Mouse (Mus musculus) CD8-positive naive resting alpha-beta T cell, adult 2 months (primary cell): ENCODE results near the gene Gm9844.
"Not testable (repeated sequence)": the region's sequence is repeated elsewhere in the genome, so short reads cannot be mapped to it uniquely, and the experiment has no call there.

Experiments used
- DNase-seq, 2 experiments: peaks; one replicate each; pipeline ENCODE4 v3.0.0; 2022; ENCODE audit warnings: low read depth in 2 of 2, low spot score in 2 of 2

The Gm9844 gene

GRCm38 (mm10) chr7:24869080-24869479, 7.1 kb downstream of the Gm9844 start:
- DNase-seq, result no peak

GRCm38 (mm10) chr7:24869532-24870165, 7.6 kb downstream of the Gm9844 start, which contains the start of the genes Lypd4 and Dmrtc2:
TSS of gene Lypd4 (minus strand) at chr7:24869941.
TSS of gene Dmrtc2 (plus strand) at chr7:24870057.
- DNase-seq, result no peak

GRCm38 (mm10) chr7:24877588-24877987, 15.6 kb downstream of the Gm9844 start:
- no peak for DNase-seq

- no peak for DNase-seq
Observed at GRCm38 (mm10) chr7:24879620-24880019, 17.6 kb downstream of the Gm9844 start.

GRCm38 (mm10) chr7:24882416-24883199, 20.6 kb downstream of the Gm9844 start:
- DNase-seq, result no peak

GRCm38 (mm10) chr7:24883896-24884692, 22.1 kb downstream of the Gm9844 start, which contains the start of gene Rps19:
TSS of gene Rps19 (plus strand) at chr7:24884371.
- peak; percentile 96 to 97 for DNase-seq

- no peak for DNase-seq
Observed at GRCm38 (mm10) chr7:24884693-24885291, 22.8 kb downstream of the Gm9844 start.

GRCm38 (mm10) chr7:24885468-24886307, 23.7 kb downstream of the Gm9844 start:
- DNase-seq, result no peak

GRCm38 (mm10) chr7:24886308-24886633, 24.3 kb downstream of the Gm9844 start:
- DNase-seq, result no peak

GRCm38 (mm10) chr7:24887096-24887495, 25.1 kb downstream of the Gm9844 start:
- DNase-seq, result no peak

GRCm38 (mm10) chr7:24889431-24890220, 27.6 kb downstream of the Gm9844 start:
- no peak for DNase-seq

GRCm38 (mm10) chr7:24890281-24891216, 28.5 kb downstream of the Gm9844 start:
- DNase-seq, result peak; percentile 67 to 74

GRCm38 (mm10) chr7:24891241-24892124, 29.5 kb downstream of the Gm9844 start:
- DNase-seq, result no peak

- no peak for DNase-seq
Observed at GRCm38 (mm10) chr7:24892125-24892583, 30.1 kb downstream of the Gm9844 start.

GRCm38 (mm10) chr7:24895749-24896148, 33.7 kb downstream of the Gm9844 start:
- DNase-seq, result not testable (repeated sequence)

GRCm38 (mm10) chr7:24896269-24896668, 34.3 kb downstream of the Gm9844 start:
- DNase-seq, result no peak

GRCm38 (mm10) chr7:24897224-24897623, 35.2 kb downstream of the Gm9844 start, which contains the start of gene Cd79a:
TSS of gene Cd79a (plus strand) at chr7:24897381.
- no peak for DNase-seq
